ENCODE assay signal across 29 mouse cellular contexts in the genomic region with DNA sequence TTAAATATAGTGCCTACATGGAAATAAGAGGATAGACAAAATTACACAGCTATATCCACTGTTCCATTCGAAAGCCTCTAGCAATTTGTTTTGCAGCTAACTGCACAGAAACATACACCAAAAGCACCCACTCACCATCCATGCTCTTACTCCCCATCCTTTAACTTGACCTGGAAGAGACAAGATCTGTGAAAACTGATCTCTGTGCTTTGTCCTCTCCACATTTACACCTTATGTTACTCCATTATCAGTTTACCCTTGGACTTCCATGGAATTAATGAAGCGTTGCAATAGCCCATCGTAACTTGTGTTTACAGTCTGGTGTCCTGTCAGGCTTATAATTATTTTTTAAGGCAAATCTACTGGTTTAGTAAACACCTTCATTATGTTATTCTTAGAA. TPM values are rescaled to one million over a fixed set of nuclear protein-coding genes. Genes with fewer than 3 reads are reported as not detected.
DNase-seq lines count a peak whose midpoint lies in the region; ATAC-seq and TF ChIP-seq lines count a peak whose summit lies in the region.
"Had no signal": no experiment of that assay in that cellular context is flagged by ENCODE, and none has a peak within 500 bp of the region (broad histone marks: within the 10 kb centered on the region; RNA-seq: fewer than 3 reads in every experiment).

No protein-coding gene starts in this region.

- H3K36me3 ChIP-seq in forebrain, embryonic 15.5 days, result no peaks in the 10 kb centered on the region
- no peaks in the 10 kb centered on the region for H3K36me3 ChIP-seq in forebrain, postnatal 0 days (ENCODE audit: insufficient read depth)
- H3K36me3 ChIP-seq in hindbrain, embryonic 16.5 days (ENCODE audit: control insufficient read depth, insufficient read depth, low read length), result no peaks in the 10 kb centered on the region
- H3K36me3 ChIP-seq in hindbrain, postnatal 0 days (ENCODE audit: insufficient read depth, low read length), result no peaks in the 10 kb centered on the region
- H3K36me3 ChIP-seq in neural tube, embryonic 13.5 days, result no peaks in the 10 kb centered on the region
- H3K36me3 ChIP-seq: limb, embryonic 15.5 days; midbrain, embryonic 10.5 days had no signal

- H3K4me1 ChIP-seq in forebrain, embryonic 15.5 days, result 0 out of 2 replicates have a peak, but pooled peaks cover 4% of the 10 kb centered on the region
- H3K4me1 ChIP-seq in forebrain, postnatal 0 days (ENCODE audit: insufficient read depth), result no peaks in the 10 kb centered on the region
- no peaks in the 10 kb centered on the region for H3K4me1 ChIP-seq in hindbrain, embryonic 16.5 days (ENCODE audit: control insufficient read depth, insufficient read depth, low read depth, low read length)
- H3K4me1 ChIP-seq in hindbrain, postnatal 0 days (ENCODE audit: insufficient read depth, low read length), result no peaks in the 10 kb centered on the region
- 0 out of 2 replicates have a peak, but pooled peaks cover 7% of the 10 kb centered on the region for H3K4me1 ChIP-seq in neural tube, embryonic 13.5 days (replicated peaks)
- H3K4me1 ChIP-seq: limb, embryonic 15.5 days; midbrain, embryonic 10.5 days had no signal

- H3K27me3 ChIP-seq in forebrain, embryonic 15.5 days, result no peaks in the 10 kb centered on the region
- no peaks in the 10 kb centered on the region for H3K27me3 ChIP-seq in forebrain, postnatal 0 days (ENCODE audit: insufficient read depth, low read length)
- no peaks in the 10 kb centered on the region for H3K27me3 ChIP-seq in hindbrain, embryonic 16.5 days (replicated peaks; ENCODE audit: control insufficient read depth, insufficient read depth, low read length)
- H3K27me3 ChIP-seq in hindbrain, postnatal 0 days (ENCODE audit: insufficient read depth, low read length), result no peaks in the 10 kb centered on the region
- no peaks in the 10 kb centered on the region for H3K27me3 ChIP-seq in neural tube, embryonic 13.5 days
- H3K27me3 ChIP-seq: limb, embryonic 15.5 days had no signal

- no peak for DNase-seq in forebrain, postnatal 0 days
- no peak for DNase-seq in hindbrain, postnatal 0 days (ENCODE audit: low spot score)
- DNase-seq in left cerebral cortex, adult 2 months (ENCODE audit: extremely low spot score in 1 of 2, low spot score in 2 of 2), result no peak
- no peak for DNase-seq in left cerebral cortex, postnatal 36 days (ENCODE audit: low spot score in 2 of 2)
- DNase-seq in neural tube, embryonic 10.5 days (ENCODE audit: extremely low spot score, low spot score), result no peak
- DNase-seq: adrenal gland, postnatal 25 days; cerebellum, adult 9-10 months; gastrocnemius, postnatal 14 days; heart, adult 11 months; left cerebral cortex, postnatal 4 days; thymus, adult 2 months; thymus, postnatal 4 days had no signal

- intact Hi-C loops in left cerebral cortex, adult 2 months (cut with DNase I), result loop anchor here (5.0 to 10.0 kb wide), 2 partner anchors 358 to 1280 kb away; no protein-coding TSS in a partner anchor
- intact Hi-C loops in left cerebral cortex, postnatal 36 days (cut with DNase I), result loop anchor here (10.0 kb wide), 1 partner anchor 360 kb away; no protein-coding TSS in a partner anchor

- 60% methylated on average over 3 of the region's 3 CpGs for WGBS in forebrain, embryonic 15.5 days
- WGBS in forebrain, postnatal 0 days, result 59% methylated on average over 3 of the region's 3 CpGs
- whole genome bisulfite sequencing in hindbrain, embryonic 16.5 days, result 72% methylated on average over 3 of the region's 3 CpGs
- WGBS in hindbrain, postnatal 0 days, result 74% methylated on average over 3 of the region's 3 CpGs
- WGBS in neural tube, embryonic 13.5 days, result 81% methylated on average over 3 of the region's 3 CpGs

- H3K9me3 ChIP-seq in forebrain, embryonic 15.5 days, result no peaks in the 10 kb centered on the region
- H3K9me3 ChIP-seq in forebrain, postnatal 0 days (ENCODE audit: low read length), result no peaks in the 10 kb centered on the region
- H3K9me3 ChIP-seq in hindbrain, embryonic 16.5 days (ENCODE audit: control insufficient read depth, low read length), result no peaks in the 10 kb centered on the region
- H3K9me3 ChIP-seq in hindbrain, postnatal 0 days (ENCODE audit: low read length), result no peaks in the 10 kb centered on the region
- no peaks in the 10 kb centered on the region for H3K9me3 ChIP-seq in neural tube, embryonic 13.5 days
- H3K9me3 ChIP-seq: limb, embryonic 15.5 days; midbrain, embryonic 10.5 days had no signal

- no peak for ATAC-seq in forebrain, embryonic 15.5 days (replicated peaks)
- no peak for ATAC-seq in forebrain, postnatal 0 days
- ATAC-seq in hindbrain, embryonic 16.5 days, result no peak
- ATAC-seq in hindbrain, postnatal 0 days, result no peak
- no peak for ATAC-seq in neural tube, embryonic 13.5 days (ENCODE audit: low read depth)
- ATAC-seq: CD4-positive, CD25-positive, alpha-beta regulatory T cell, adult 4 months; intestine, embryonic 16.5 days had no signal

- H3K4me2 ChIP-seq in forebrain, embryonic 15.5 days (replicated peaks), result peak overlapping the region; percentile 9; the same call in 1 of the 2 replicates
- no peak overlapping the region; the same call in 1 of the 2 replicates for H3K4me2 ChIP-seq in forebrain, postnatal 0 days (ENCODE audit: low read depth)
- H3K4me2 ChIP-seq in hindbrain, embryonic 16.5 days (ENCODE audit: low read length), result peak overlapping the region; percentile 18; the same call in 1 of the 2 replicates
- H3K4me2 ChIP-seq in hindbrain, postnatal 0 days (ENCODE audit: low read depth, low read length), result no peak overlapping the region
- peak overlapping the region; percentile 20; the same call in 1 of the 2 replicates for H3K4me2 ChIP-seq in neural tube, embryonic 13.5 days
- H3K4me2 ChIP-seq: heart, embryonic 11.5 days; limb, embryonic 15.5 days; lung, embryonic 14.5 days had no signal

- TF ChIP-seq CTCF in forebrain, postnatal 0 days (IDR thresholded peaks at IDR 0.05; ENCODE audit: low read depth), result no peak
- TF ChIP-seq CTCF in hindbrain, postnatal 0 days (IDR thresholded peaks at IDR 0.05; ENCODE audit: low read depth), result no peak
- TF ChIP-seq CTCF in left cerebral cortex, adult 2 months (IDR thresholded peaks at IDR 0.05), result no peak

- no peak overlapping the region for H3K9ac ChIP-seq in forebrain, embryonic 15.5 days (replicated peaks)
- H3K9ac ChIP-seq in forebrain, postnatal 0 days, result no peak overlapping the region
- no peak overlapping the region for H3K9ac ChIP-seq in hindbrain, embryonic 16.5 days (ENCODE audit: low read depth, low read length)
- no peak overlapping the region for H3K9ac ChIP-seq in hindbrain, postnatal 0 days (replicated peaks; ENCODE audit: low read length)
- H3K9ac ChIP-seq in neural tube, embryonic 13.5 days, result no peak overlapping the region
- H3K9ac ChIP-seq: limb, embryonic 15.5 days; liver, embryonic 14.5 days; lung, embryonic 14.5 days had no signal

- H3K27ac ChIP-seq in forebrain, embryonic 15.5 days (replicated peaks), result no peak overlapping the region
- H3K27ac ChIP-seq in forebrain, postnatal 0 days (ENCODE audit: low read depth, low read length), result no peak overlapping the region
- H3K27ac ChIP-seq in hindbrain, embryonic 16.5 days (ENCODE audit: low read depth, low read length), result no peak overlapping the region
- no peak overlapping the region for H3K27ac ChIP-seq in hindbrain, postnatal 0 days
- no peak overlapping the region; the same call in 1 of the 2 replicates for H3K27ac ChIP-seq in left cerebral cortex, adult 2 months
- H3K27ac ChIP-seq in neural tube, embryonic 13.5 days (replicated peaks), result no peak overlapping the region
- H3K27ac ChIP-seq: limb, embryonic 15.5 days; liver, embryonic 14.5 days; midbrain, embryonic 10.5 days; stomach, postnatal 0 days had no signal

- H3K4me3 ChIP-seq in forebrain, embryonic 15.5 days, result no peak overlapping the region
- no peak overlapping the region for H3K4me3 ChIP-seq in forebrain, postnatal 0 days (ENCODE audit: low read depth, low read length)
- H3K4me3 ChIP-seq in hindbrain, embryonic 16.5 days (ENCODE audit: low read length), result no peak overlapping the region
- H3K4me3 ChIP-seq in hindbrain, postnatal 0 days (ENCODE audit: low read length), result no peak overlapping the region
- peak overlapping the region; percentile 35 for H3K4me3 ChIP-seq in left cerebral cortex, adult 2 months
- H3K4me3 ChIP-seq in neural tube, embryonic 13.5 days, result no peak overlapping the region
- H3K4me3 ChIP-seq: limb, embryonic 15.5 days; midbrain, embryonic 10.5 days; myocyte had no signal

RNA-seq across cellular contexts. Expression of a gene that starts 20.1 kb away (rescaled TPM):
- 0.55 TPM in 1 of 2 replicates, not detected in the other for polyA plus RNA-seq in forebrain, embryonic 15.5 days (2015; fragmentation: Nextera tagmentation; extraction: Ambion mirVana)
- total RNA-seq in forebrain, postnatal 0 days (2014; rRNA removed), result 0.08 TPM in 1 of 2 replicates, not detected in the other
- polyA plus RNA-seq in forebrain, postnatal 0 days (2015; fragmentation: Nextera tagmentation; extraction: Ambion mirVana), result 0.06 TPM in 1 of 2 replicates, not detected in the other
- polyA plus RNA-seq in hindbrain, embryonic 16.5 days (2015; fragmentation: Nextera tagmentation; extraction: Ambion mirVana), result 0.16 and 0.43 TPM in 2 replicates
- total RNA-seq in hindbrain, postnatal 0 days (2014; rRNA removed), result 0.68 TPM in 2 replicates
- polyA plus RNA-seq in hindbrain, postnatal 0 days (2015; fragmentation: Nextera tagmentation; extraction: Ambion mirVana), result 0.50 and 0.63 TPM in 2 replicates
- under 1 TPM; 0.30 to 0.32 TPM for total RNA-seq in left cerebral cortex, adult 2 months (2021)
- total RNA-seq in left cerebral cortex, postnatal 36 days (2021), result under 1 TPM; 0.20 to 0.25 TPM
- not detected in 2 replicates for polyA plus RNA-seq in neural tube, embryonic 13.5 days (2015; fragmentation: Nextera tagmentation; extraction: Ambion mirVana)
- total RNA-seq: adrenal gland, postnatal 25 days; ES-E14; gastrocnemius, postnatal 14 days; hematopoietic stem cell, adult 5-6 weeks; left cerebral cortex, postnatal 4 days; neutrophil, adult 5-6 weeks had no signal
- polyA plus RNA-seq: CD4-positive, CD25-positive, alpha-beta regulatory T cell, adult 4 months; embryonic facial prominence, embryonic 14.5 days; heart, embryonic 11.5 days; heart, postnatal 0 days; intestine, embryonic 16.5 days; limb, embryonic 15.5 days; liver, embryonic 14.5 days; lung, embryonic 14.5 days; midbrain, embryonic 10.5 days; myocyte; stomach, postnatal 0 days; thymus, adult 2 months had no signal

Comparison
In these comparisons a context has a peak if more than half of its experiments do, and no peak if none do; other contexts are left out.
1. H3K4me2 ChIP-seq: peak in forebrain, embryonic 15.5 days (single experiment), hindbrain, embryonic 16.5 days (single experiment) and neural tube, embryonic 13.5 days (single experiment); none in forebrain, postnatal 0 days (single experiment) and hindbrain, postnatal 0 days (single experiment).